ENCODE assay signal across 13 mouse cellular contexts in the genomic region with DNA sequence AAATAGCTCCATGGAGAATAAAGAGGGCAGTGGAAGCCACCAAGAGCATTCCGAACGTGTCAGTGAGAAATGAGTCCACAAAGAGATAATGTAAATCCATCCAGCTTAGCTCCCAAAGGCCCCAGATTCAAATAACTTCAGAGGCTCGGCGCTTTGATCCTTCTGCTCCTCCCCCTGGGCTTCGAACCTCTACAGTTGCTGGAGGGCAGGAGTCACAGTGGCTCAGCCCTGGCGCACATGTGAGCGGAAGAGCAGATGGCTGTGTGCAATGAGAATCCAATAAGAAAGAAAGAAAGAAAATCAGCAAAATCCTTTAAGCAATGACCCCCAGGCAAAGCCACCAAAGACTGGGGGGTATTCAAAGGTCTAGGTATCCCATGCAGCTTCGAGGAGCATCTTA.
A peak's percentile ranks its signal among the peaks of the same experiment; 100 is the strongest.
DNase-seq lines count a peak whose midpoint lies in the region; ATAC-seq lines count a peak whose summit lies in the region.
"Had no signal": no experiment of that assay in that cellular context is flagged by ENCODE, and none has a peak within 500 bp of the region (broad histone marks: within the 10 kb centered on the region; RNA-seq: fewer than 3 reads in every experiment).

No protein-coding gene starts in this region.

- peaks cover 22% of the 10 kb centered on the region for H3K4me1 ChIP-seq in heart, embryonic 10.5 days
- peaks cover 17% of the 10 kb centered on the region for H3K4me1 ChIP-seq in heart, embryonic 12.5 days (replicated peaks)
- H3K4me1 ChIP-seq in midbrain, embryonic 14.5 days (ENCODE audit: control insufficient read depth, insufficient read depth, low read length), result 0 out of 2 replicates have a peak, but pooled peaks cover 4% of the 10 kb centered on the region
- 0 out of 2 replicates have a peak, but pooled peaks cover 2% of the 10 kb centered on the region for H3K4me1 ChIP-seq in midbrain, embryonic 16.5 days (ENCODE audit: control insufficient read depth, insufficient read depth, low read length)
- H3K4me1 ChIP-seq in forebrain, embryonic 15.5 days, result peaks cover 12% of the 10 kb centered on the region
- H3K4me1 ChIP-seq: embryonic facial prominence, embryonic 10.5 days; embryonic facial prominence, embryonic 12.5 days; forebrain, embryonic 13.5 days had no signal

- no peak for ATAC-seq in heart, embryonic 12.5 days (ENCODE audit: insufficient number of reproducible peaks, low FRiP score)
- ATAC-seq in midbrain, embryonic 14.5 days (ENCODE audit: low FRiP score, low TSS enrichment), result no peak
- ATAC-seq in midbrain, embryonic 16.5 days, result no peak
- ATAC-seq in forebrain, embryonic 15.5 days (replicated peaks), result no peak
- ATAC-seq: forebrain, embryonic 13.5 days; forebrain, embryonic 16.5 days had no signal

- no peak overlapping the region for H3K9ac ChIP-seq in heart, embryonic 12.5 days
- no peak overlapping the region for H3K9ac ChIP-seq in midbrain, embryonic 14.5 days (replicated peaks; ENCODE audit: low read length)
- no peak overlapping the region for H3K9ac ChIP-seq in midbrain, embryonic 16.5 days (ENCODE audit: low read depth, low read length)
- H3K9ac ChIP-seq in forebrain, embryonic 15.5 days (replicated peaks), result no peak overlapping the region
- H3K9ac ChIP-seq: embryonic facial prominence, embryonic 12.5 days; forebrain, embryonic 13.5 days had no signal

- no peaks in the 10 kb centered on the region for H3K9me3 ChIP-seq in heart, embryonic 10.5 days
- no peaks in the 10 kb centered on the region for H3K9me3 ChIP-seq in heart, embryonic 12.5 days (replicated peaks)
- no peaks in the 10 kb centered on the region for H3K9me3 ChIP-seq in midbrain, embryonic 14.5 days (ENCODE audit: control insufficient read depth, low read length)
- H3K9me3 ChIP-seq in midbrain, embryonic 16.5 days (replicated peaks; ENCODE audit: control insufficient read depth, low read length, poor library complexity, severe bottlenecking), result no peaks in the 10 kb centered on the region
- H3K9me3 ChIP-seq in forebrain, embryonic 15.5 days, result no peaks in the 10 kb centered on the region
- H3K9me3 ChIP-seq: embryonic facial prominence, embryonic 10.5 days; embryonic facial prominence, embryonic 12.5 days; forebrain, embryonic 13.5 days had no signal

- WGBS in heart, embryonic 10.5 days, result 84% methylated on average over 8 of the region's 8 CpGs
- 76% methylated on average over 8 of the region's 8 CpGs for WGBS in heart, embryonic 12.5 days
- WGBS in midbrain, embryonic 14.5 days, result 31% methylated on average over 8 of the region's 8 CpGs
- 34% methylated on average over 8 of the region's 8 CpGs for WGBS in midbrain, embryonic 16.5 days
- 68% methylated on average over 8 of the region's 8 CpGs for WGBS in forebrain, embryonic 15.5 days

- no peak overlapping the region for H3K4me2 ChIP-seq in heart, embryonic 12.5 days
- H3K4me2 ChIP-seq in midbrain, embryonic 14.5 days (ENCODE audit: low read length), result no peak overlapping the region
- no peak overlapping the region for H3K4me2 ChIP-seq in midbrain, embryonic 16.5 days (ENCODE audit: low read length)
- no peak overlapping the region for H3K4me2 ChIP-seq in forebrain, embryonic 15.5 days (replicated peaks)
- H3K4me2 ChIP-seq: embryonic facial prominence, embryonic 12.5 days; forebrain, embryonic 13.5 days had no signal

- H3K36me3 ChIP-seq in heart, embryonic 10.5 days, result no peaks in the 10 kb centered on the region
- no peaks in the 10 kb centered on the region for H3K36me3 ChIP-seq in heart, embryonic 12.5 days
- no peaks in the 10 kb centered on the region for H3K36me3 ChIP-seq in midbrain, embryonic 14.5 days (ENCODE audit: control insufficient read depth, insufficient read depth, low read length)
- H3K36me3 ChIP-seq in midbrain, embryonic 16.5 days (ENCODE audit: control insufficient read depth, insufficient read depth, low read length), result no peaks in the 10 kb centered on the region
- no peaks in the 10 kb centered on the region for H3K36me3 ChIP-seq in forebrain, embryonic 15.5 days
- H3K36me3 ChIP-seq: embryonic facial prominence, embryonic 10.5 days; embryonic facial prominence, embryonic 12.5 days had no signal

- 0 out of 2 replicates have a peak overlapping the region, but pooled peaks have one; percentile 16 for H3K27ac ChIP-seq in heart, embryonic 10.5 days
- no peak overlapping the region for H3K27ac ChIP-seq in heart, embryonic 12.5 days (ENCODE audit: poor library complexity, severe bottlenecking)
- no peak overlapping the region for H3K27ac ChIP-seq in midbrain, embryonic 14.5 days (replicated peaks; ENCODE audit: low read depth, low read length)
- H3K27ac ChIP-seq in midbrain, embryonic 16.5 days (ENCODE audit: low read length), result no peak overlapping the region
- no peak overlapping the region for H3K27ac ChIP-seq in forebrain, embryonic 15.5 days (replicated peaks)
- H3K27ac ChIP-seq: embryonic facial prominence, embryonic 10.5 days; embryonic facial prominence, embryonic 12.5 days; forebrain, embryonic 13.5 days had no signal

- DNase-seq in heart, embryonic 10.5 days (ENCODE audit: low spot score), result no peak
- peak; percentile 50 for DNase-seq in midbrain, embryonic 14.5 days
- DNase-seq: cerebellum, adult 11-12 months; cerebellum, adult 2 months; cerebellum, adult 9-10 months; cerebellum, postnatal 25 days had no signal

- no peaks in the 10 kb centered on the region for H3K27me3 ChIP-seq in heart, embryonic 10.5 days (ENCODE audit: insufficient read depth, poor library complexity, severe bottlenecking)
- H3K27me3 ChIP-seq in heart, embryonic 12.5 days (replicated peaks), result no peaks in the 10 kb centered on the region
- H3K27me3 ChIP-seq in midbrain, embryonic 14.5 days (ENCODE audit: control insufficient read depth, insufficient read depth, low read length), result no peaks in the 10 kb centered on the region
- H3K27me3 ChIP-seq in midbrain, embryonic 16.5 days (ENCODE audit: control insufficient read depth, insufficient read depth, low read depth, low read length), result no peaks in the 10 kb centered on the region
- no peaks in the 10 kb centered on the region for H3K27me3 ChIP-seq in forebrain, embryonic 15.5 days
- H3K27me3 ChIP-seq: embryonic facial prominence, embryonic 12.5 days; forebrain, embryonic 13.5 days had no signal

- H3K4me3 ChIP-seq in heart, embryonic 10.5 days, result no peak overlapping the region
- no peak overlapping the region for H3K4me3 ChIP-seq in heart, embryonic 12.5 days
- no peak overlapping the region for H3K4me3 ChIP-seq in midbrain, embryonic 14.5 days (replicated peaks; ENCODE audit: low read depth, low read length)
- H3K4me3 ChIP-seq in midbrain, embryonic 16.5 days (ENCODE audit: low read depth, low read length), result no peak overlapping the region
- H3K4me3 ChIP-seq in forebrain, embryonic 15.5 days, result no peak overlapping the region
- H3K4me3 ChIP-seq: embryonic facial prominence, embryonic 10.5 days; embryonic facial prominence, embryonic 12.5 days; forebrain, embryonic 13.5 days had no signal
